Mouse (Mus musculus) CD4-positive, CD25-positive, alpha-beta regulatory T cell (primary cell): ENCODE results near the gene Lrpprc. TPM values are rescaled to one million over a fixed set of nuclear protein-coding genes. Genes with fewer than 3 reads are reported as not detected.

Experiments used
- polyA plus RNA-seq: library from polyadenylated mRNA; unstranded; fragments of 100-300 nt; shearing (Covaris generic); gene quantifications from one replicate; pipeline ENCODE4 v1.2.1, GENCODE M21; 2017

Lrpprc gene
- 43.4 TPM for polyA plus RNA-seq

GRCm38 (mm10) chr17:84790447-84791098 lies at the start of gene Lrpprc:
TSS of gene Lrpprc (minus strand) at chr17:84790789.

GRCm38 (mm10) chr17:84682734-84683717 lies 107.6 kb downstream of the Lrpprc start, which contains the start of gene Abcg5:
TSS of gene Abcg5 (minus strand) at chr17:84683011.

GRCm38 (mm10) chr17:84675951-84676366 lies 114.6 kb downstream of the Lrpprc start, which contains the start of gene Abcg8:
TSS of gene Abcg8 (plus strand) at chr17:84676302.

Other genes starting within 250 kb of the Lrpprc start
- gene Dync2li1, start 164.3 kb downstream of the Lrpprc start, polyA plus RNA-seq = 0.78 TPM
- not detected for gene Abcg8, start 114.5 kb downstream of the Lrpprc start, polyA plus RNA-seq
- not detected for gene Abcg5, start 107.8 kb downstream of the Lrpprc start, polyA plus RNA-seq
- gene Ppm1b, start 166.0 kb upstream of the Lrpprc start, polyA plus RNA-seq = 208 TPM
- 0.72 TPM for gene Slc3a1, start 237.6 kb upstream of the Lrpprc start, polyA plus RNA-seq